Mouse (Mus musculus) liver, adult 2 months (tissue): ENCODE data around the gene Aebp2. TPM values are rescaled to one million over a fixed set of nuclear protein-coding genes. Genes with fewer than 3 reads are reported as not detected.
A peak's percentile ranks its signal among the peaks of the same experiment; 100 is the strongest.

ENCODE experiments used
- DNase-seq: peaks from one replicate; pipeline ENCODE4 v3.0.0-alpha.2; 2011; ENCODE audit warnings: low read depth, low spot score; ENCODE audit errors: extremely low read depth
- H3K27ac ChIP-seq: fragments of 200-500 bp; replicated peaks from 2 replicates; pipeline ENCODE4 v1.5.1; 2012; ENCODE audit warnings: low read depth, mild to moderate bottlenecking, control low read depth, inconsistent platforms, low read length; ENCODE audit not compliant: insufficient read depth
- H3K27me3 ChIP-seq: fragments of 200-500 bp; 2 replicates; pipeline ENCODE4 v1.6.1; 2012; ENCODE audit warnings: mild to moderate bottlenecking, moderate library complexity, low read length, inconsistent platforms; ENCODE audit not compliant: control insufficient read depth, insufficient read depth
- H3K36me3 ChIP-seq: fragments of 200-500 bp; 2 replicates; pipeline ENCODE4 v1.6.1; 2012; ENCODE audit warnings: low read length, inconsistent platforms; ENCODE audit not compliant: control insufficient read depth, insufficient read depth
- H3K4me1 ChIP-seq: fragments of 200-500 bp; 2 replicates; pipeline ENCODE4 v1.6.1; 2011; ENCODE audit warnings: low read length; ENCODE audit not compliant: control insufficient read depth, insufficient read depth
- H3K4me3 ChIP-seq: fragments of 200-500 bp; 2 replicates; pipeline ENCODE4 v1.5.1; 2011; ENCODE audit warnings: low read depth, mild to moderate bottlenecking, control low read depth, low read length, moderate library complexity; ENCODE audit not compliant: insufficient read depth
- H3K79me2 ChIP-seq: fragments of 200-500 bp; 2 replicates; pipeline ENCODE4 v1.6.1; 2012; ENCODE audit warnings: inconsistent platforms, mild to moderate bottlenecking, low read length, moderate library complexity; ENCODE audit not compliant: control insufficient read depth, insufficient read depth
- H3K9ac ChIP-seq: fragments of 200-500 bp; 2 replicates; pipeline ENCODE4 v1.6.1; 2012; ENCODE audit warnings: low read depth, mild to moderate bottlenecking, control low read depth, inconsistent platforms, low read length
- CTCF ChIP-seq: fragments of 200-500 bp; IDR thresholded peaks from 2 replicates; pipeline ENCODE4 v1.5.1; 2011; ENCODE audit warnings: low read depth, low read length, control low read depth
- POLR2A ChIP-seq: fragments of 200-500 bp; IDR thresholded peaks from 2 replicates; pipeline ENCODE4 v1.6.1; 2011; ENCODE audit warnings: low read length, control low read depth; ENCODE audit not compliant: insufficient read depth; ENCODE audit errors: extremely low read depth
- WGBS: fragments of 180-500 bp; shearing (Covaris S2); methylation state at CpG from one replicate; pipeline ENCODE4 v1.1.7; 2018; 5-methylcytosine and 5-hydroxymethylcytosine counted together
- polyA plus RNA-seq: library from polyadenylated mRNA; depleted of rRNA; stranded (reverse); fragments of >200 nt; gene quantifications from 2 replicates; pipeline ENCODE4 v1.2.3, GENCODE M21; 2012
- total RNA-seq: library from RNA; depleted of rRNA; stranded (reverse); fragments of >200 nt; gene quantifications from 2 replicates; pipeline ENCODE4 v1.2.3, GENCODE M21; 2014

The Aebp2 gene
- total and polyA plus RNA-seq, 2 experiments: 10.0 to 13.5 TPM

- Histone ChIP-seq H3K4me1 (no peaks in the 10 kb centered on the region), H3K79me2 (no peaks in the 10 kb centered on the region), H3K4me3 (no peak overlapping the region), H3K9ac (no peak overlapping the region), H3K27ac (no peak overlapping the region), H3K36me3 (no peaks in the 10 kb centered on the region), H3K27me3 (no peaks in the 10 kb centered on the region)
- DNase-seq: peak; percentile 37
- no peak for TF ChIP-seq CTCF
- TF ChIP-seq POLR2A: no peak
- 53% methylated on average over 3 of the region's 3 CpGs for whole genome bisulfite sequencing
Measured at GRCm38 (mm10) chr6:140605732-140606131, 16.7 kb upstream of the Aebp2 start.

DNA sequence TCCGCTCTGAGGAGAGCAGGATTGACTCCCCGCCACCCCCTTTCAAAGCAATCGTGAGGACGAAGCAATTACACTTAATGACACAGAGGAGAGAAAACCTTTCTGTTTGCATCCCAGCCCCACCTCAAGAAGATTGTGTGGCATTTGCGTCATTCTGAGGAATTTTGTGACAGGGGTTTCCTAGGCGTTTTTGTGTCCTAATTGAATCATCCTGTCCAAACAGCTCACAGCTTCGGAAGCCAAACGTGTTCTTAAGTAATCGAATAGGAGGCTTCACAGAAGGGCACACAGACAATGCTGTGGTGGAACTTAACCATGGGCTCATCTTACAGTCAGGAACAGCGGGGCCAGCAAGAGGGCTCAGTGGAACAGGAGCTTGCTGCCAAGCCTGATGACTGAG is 15.9 kb upstream of the Aebp2 start:
- Histone ChIP-seq H3K27me3 (no peaks in the 10 kb centered on the region), H3K4me1 (no peaks in the 10 kb centered on the region), H3K36me3 (no peaks in the 10 kb centered on the region), H3K4me3 (no peak overlapping the region), H3K79me2 (no peaks in the 10 kb centered on the region), H3K9ac (no peak overlapping the region), H3K27ac (no peak overlapping the region)
- WGBS: 92% methylated on average over 10 of the region's 10 CpGs
- no peak for DNase-seq
- TF ChIP-seq POLR2A (no peak), CTCF (no peak)

DNA sequence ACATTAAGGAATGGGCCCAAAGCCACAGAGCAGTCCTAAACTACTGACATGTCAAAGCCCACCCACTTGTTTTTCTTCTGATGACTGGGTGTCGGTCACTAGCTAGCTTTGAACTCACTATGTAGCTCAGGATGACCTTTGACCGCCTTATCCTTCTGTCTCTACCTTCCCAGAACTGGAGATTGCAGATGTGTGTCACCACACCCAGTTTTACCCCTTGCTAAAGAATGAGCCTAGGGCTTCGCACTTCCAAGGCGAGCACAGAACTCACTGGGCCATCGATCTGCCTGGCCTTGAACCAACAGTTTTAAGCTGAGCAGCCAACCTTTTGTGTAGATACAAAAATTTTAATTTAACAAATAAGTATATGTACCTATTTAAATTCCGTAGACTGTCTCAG is 13.8 kb upstream of the Aebp2 start:
- no peak overlapping the region for H3K27ac ChIP-seq
- no peak overlapping the region for H3K4me3 ChIP-seq
- no peak for DNase-seq
- H3K27me3 ChIP-seq: no peaks in the 10 kb centered on the region
- no peak overlapping the region for H3K9ac ChIP-seq
- 90% methylated on average over 6 of the region's 6 CpGs for WGBS
- H3K79me2 ChIP-seq: no peaks in the 10 kb centered on the region
- TF ChIP-seq POLR2A (no peak), CTCF (no peak)
- H3K36me3 ChIP-seq: no peaks in the 10 kb centered on the region
- no peaks in the 10 kb centered on the region for H3K4me1 ChIP-seq

DNA sequence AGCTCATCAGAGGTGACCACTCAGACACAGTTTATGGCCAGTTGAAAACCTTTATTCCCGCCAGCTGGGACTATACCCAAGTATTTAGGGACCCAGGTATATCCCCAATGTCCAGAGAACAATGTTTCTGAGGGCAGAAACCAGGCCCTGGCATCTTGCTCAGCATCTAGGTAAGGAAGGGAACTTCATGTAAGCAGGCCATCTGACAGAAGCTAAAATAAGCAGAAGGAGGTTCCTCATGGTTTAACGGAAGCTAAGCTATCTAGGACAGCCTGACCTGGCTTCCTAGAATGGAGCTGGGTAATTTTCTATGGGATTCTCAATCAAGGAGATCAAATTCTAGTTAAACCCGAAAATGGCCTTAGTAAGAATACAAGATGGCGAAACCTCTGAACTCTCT is 12.9 kb upstream of the Aebp2 start:
- Histone ChIP-seq H3K36me3 (no peaks in the 10 kb centered on the region), H3K27me3 (no peaks in the 10 kb centered on the region), H3K4me3 (no peak overlapping the region), H3K4me1 (no peaks in the 10 kb centered on the region), H3K9ac (no peak overlapping the region), H3K27ac (no peak overlapping the region), H3K79me2 (no peaks in the 10 kb centered on the region)
- DNase-seq: no peak
- WGBS: 90% methylated on average over 4 of the region's 4 CpGs
- TF ChIP-seq CTCF (no peak), POLR2A (no peak)

GRCm38 (mm10) chr6:140610117-140610516 is 12.3 kb upstream of the Aebp2 start:
- TF ChIP-seq POLR2A (no peak), CTCF (no peak)
- 86% methylated on average over 5 of the region's 5 CpGs for WGBS

GRCm38 (mm10) chr6:140611282-140611681 is 11.2 kb upstream of the Aebp2 start:
- 89% methylated on average over 4 of the region's 4 CpGs for WGBS
- no peak overlapping the region for H3K27ac ChIP-seq

More at GRCm38 (mm10) chr6:140610117-140610516, 12.3 kb upstream of the Aebp2 start:
- H3K27me3 ChIP-seq: no peaks in the 10 kb centered on the region
- H3K9ac ChIP-seq: no peak overlapping the region
- H3K4me1 ChIP-seq: no peaks in the 10 kb centered on the region
- DNase-seq: no peak
- H3K36me3 ChIP-seq: 0 out of 2 replicates have a peak, but pooled peaks cover 2% of the 10 kb centered on the region
- no peak overlapping the region for H3K27ac ChIP-seq
- no peak overlapping the region for H3K4me3 ChIP-seq
- no peaks in the 10 kb centered on the region for H3K79me2 ChIP-seq

More at GRCm38 (mm10) chr6:140611282-140611681, 11.2 kb upstream of the Aebp2 start:
- TF ChIP-seq POLR2A (no peak), CTCF (no peak)
- H3K79me2 ChIP-seq: no peaks in the 10 kb centered on the region
- no peak overlapping the region for H3K4me3 ChIP-seq
- H3K4me1 ChIP-seq: no peaks in the 10 kb centered on the region
- H3K27me3 ChIP-seq: no peaks in the 10 kb centered on the region
- 0 out of 2 replicates have a peak, but pooled peaks cover 2% of the 10 kb centered on the region for H3K36me3 ChIP-seq
- no peak overlapping the region for H3K9ac ChIP-seq
- DNase-seq: no peak
